Mouse (Mus musculus) MEL (cell line): ENCODE measurements around the gene Prrc2c.

Experiments
- BHLHE40 ChIP-seq: IDR thresholded peaks from 2 replicates; pipeline ENCODE4 v1.6.1; 2012; ENCODE audit warnings: low read depth, mild to moderate bottlenecking, inconsistent platforms, low read length, improper control_type of control experiment, borderline replicate concordance
- CHD2 ChIP-seq: IDR thresholded peaks from 2 replicates; pipeline ENCODE4 v1.6.1; 2011; ENCODE audit warnings: low read length, improper control_type of control experiment
- CTCF ChIP-seq, 3 experiments: IDR thresholded peaks in 2 of 3; conservative IDR thresholded peaks in 1 of 3; 2 replicates each; pipeline ENCODE4 v1.5.1; 2011 to 2012; ENCODE audit warnings: low read length in 3 of 3, low read depth in 2 of 3, mild to moderate bottlenecking in 2 of 3, improper control_type of control experiment in 1 of 3, inconsistent platforms in 1 of 3, mixed read lengths in 1 of 3, moderate library complexity in 1 of 3; ENCODE audit not compliant: control insufficient read depth in 1 of 3, insufficient read depth in 1 of 3, poor library complexity in 1 of 3, severe bottlenecking in 1 of 3
- EP300 ChIP-seq, 2 experiments: IDR thresholded peaks; 2 replicates each; pipeline ENCODE4 v1.6.1; 2011; ENCODE audit warnings: improper control_type of control experiment in 2 of 2, low read length in 2 of 2, low read depth in 1 of 2, mild to moderate bottlenecking in 1 of 2
- ETS1 ChIP-seq: IDR thresholded peaks from 2 replicates; pipeline ENCODE4 v1.6.1; 2012; ENCODE audit warnings: low read depth, mild to moderate bottlenecking, inconsistent platforms, low read length, improper control_type of control experiment, moderate library complexity
- GATA1 ChIP-seq: IDR thresholded peaks from 2 replicates; pipeline ENCODE4 v1.6.1; 2011; ENCODE audit warnings: low read depth, low read length, improper control_type of control experiment
- HCFC1 ChIP-seq: IDR thresholded peaks from 2 replicates; pipeline ENCODE4 v1.6.1; 2012; ENCODE audit warnings: low read depth, mild to moderate bottlenecking, inconsistent platforms, low read length, improper control_type of control experiment, moderate library complexity
- MXI1 ChIP-seq: IDR thresholded peaks from 2 replicates; pipeline ENCODE4 v1.6.1; 2011; ENCODE audit warnings: mild to moderate bottlenecking, low read depth, low read length, improper control_type of control experiment
- POLR2A ChIP-seq, 2 experiments: IDR thresholded peaks; 2 replicates each; pipeline ENCODE4 v1.6.1; 2011 to 2012; ENCODE audit warnings: low read length in 2 of 2, mild to moderate bottlenecking in 2 of 2, control low read depth in 1 of 2, improper control_type of control experiment in 1 of 2, low read depth in 1 of 2, moderate library complexity in 1 of 2; ENCODE audit not compliant: control insufficient read depth in 1 of 2, insufficient read depth in 1 of 2, poor library complexity in 1 of 2
- TAL1 ChIP-seq: IDR thresholded peaks from 2 replicates; pipeline ENCODE4 v1.6.1; 2012; ENCODE audit warnings: mild to moderate bottlenecking, inconsistent platforms, low read length, moderate library complexity, mixed read lengths
- USF1 ChIP-seq: IDR thresholded peaks from 2 replicates; pipeline ENCODE4 v1.6.1; 2014; ENCODE audit warnings: low read depth, mild to moderate bottlenecking, inconsistent platforms, low read length, improper control_type of control experiment, moderate library complexity

DNA sequence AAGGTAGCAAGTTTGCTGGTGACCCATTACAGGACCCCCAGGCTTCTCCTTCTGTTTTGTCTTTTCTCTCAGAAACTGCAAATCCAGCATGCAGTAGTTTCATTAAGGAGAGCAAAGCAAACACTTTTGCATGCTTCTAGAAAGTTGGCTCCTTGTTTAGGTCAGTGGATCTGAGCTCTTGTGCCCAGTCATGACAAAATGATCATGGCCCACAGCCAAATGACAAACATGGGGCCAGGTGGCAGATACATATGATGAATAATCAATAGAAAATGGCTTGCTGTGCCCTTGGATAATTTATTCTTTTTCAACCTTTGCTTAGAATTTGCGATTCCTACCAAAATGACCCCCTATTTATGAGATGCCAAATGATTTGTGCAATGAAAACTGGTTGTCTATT is 100.5 kb downstream of the Prrc2c start:
- no peak for TF ChIP-seq POLR2A (IDR thresholded peaks at IDR 0.05; ENCODE audit: control insufficient read depth in 1 of 2, insufficient read depth in 1 of 2, low read depth in 1 of 2, low read length in 2 of 2, poor library complexity in 1 of 2)
- TF ChIP-seq ETS1 = no peak
- TF ChIP-seq GATA1 = no peak
- no peak for TF ChIP-seq USF1
- no peak for TF ChIP-seq MXI1
- no peak for TF ChIP-seq HCFC1
- TF ChIP-seq BHLHE40 = no peak
- TF ChIP-seq EP300 (IDR thresholded peaks at IDR 0.05; ENCODE audit: low read depth in 1 of 2, low read length in 2 of 2) = no peak
- TF ChIP-seq CTCF (IDR thresholded peaks at IDR 0.05 in 2 of 3, conservative IDR thresholded peaks at IDR 0.05 in 1 of 3; ENCODE audit: control insufficient read depth in 1 of 3, insufficient read depth in 1 of 3, low read depth in 2 of 3, low read length in 3 of 3, poor library complexity in 1 of 3, severe bottlenecking in 1 of 3) = no peak
- TF ChIP-seq TAL1 = no peak
- TF ChIP-seq CHD2 = no peak
